Mouse (Mus musculus) ES-E14 (cell line): ENCODE measurements around the gene Fgr. TPM values are rescaled to one million over a fixed set of nuclear protein-coding genes. Genes with fewer than 3 reads are reported as not detected.

ENCODE experiments used
- DNase-seq: peaks from one replicate; pipeline ENCODE4 v3.0.0-alpha.2; 2013; ENCODE audit warnings: low read depth, low spot score
- H3K27ac ChIP-seq: 2 replicates; pipeline ENCODE4 v1.5.1; 2012; ENCODE audit warnings: low read depth, mild to moderate bottlenecking, low read length, moderate library complexity, mixed read lengths; ENCODE audit not compliant: poor library complexity, insufficient read depth, severe bottlenecking
- H3K36me3 ChIP-seq: 2 replicates; pipeline ENCODE4 v1.6.1; 2012; ENCODE audit warnings: mild to moderate bottlenecking, low read length, moderate library complexity, mixed read lengths; ENCODE audit not compliant: control insufficient read depth, poor library complexity, insufficient read depth, severe bottlenecking
- H3K4me1 ChIP-seq, 2 experiments: fragments of 150-350 bp in 1 of 2; sonication (generic) in 1 of 2; 2 replicates each; pipeline ENCODE4 v1.6.1; 2012; ENCODE audit warnings: low read length in 2 of 2, mild to moderate bottlenecking in 1 of 2, mixed read lengths in 1 of 2; ENCODE audit not compliant: control insufficient read depth in 2 of 2, insufficient read depth in 2 of 2, poor library complexity in 1 of 2
- H3K4me3 ChIP-seq, 2 experiments: fragments of 150-350 bp in 1 of 2; sonication (generic) in 1 of 2; 2 replicates each; pipeline ENCODE4 v1.5.1; 2012; ENCODE audit warnings: low read length in 2 of 2, low read depth in 1 of 2, mild to moderate bottlenecking in 1 of 2, mixed read lengths in 1 of 2; ENCODE audit not compliant: insufficient read depth in 1 of 2, poor library complexity in 1 of 2, severe bottlenecking in 1 of 2
- H3K9ac ChIP-seq: 2 replicates; pipeline ENCODE4 v1.6.1; 2012; ENCODE audit warnings: low read depth, mild to moderate bottlenecking, low read length, mixed read lengths; ENCODE audit not compliant: poor library complexity, insufficient read depth, severe bottlenecking
- H3K9me3 ChIP-seq: fragments of 150-350 bp; sonication (generic); 2 replicates; pipeline ENCODE4 v1.6.1; 2012; ENCODE audit warnings: low read depth, mild to moderate bottlenecking, low read length; ENCODE audit not compliant: control insufficient read depth, insufficient read depth
- CHD2 ChIP-seq: IDR thresholded peaks from 2 replicates; pipeline ENCODE4 v1.6.1; 2014; ENCODE audit warnings: mild to moderate bottlenecking, low read depth, low read length, inconsistent platforms
- HCFC1 ChIP-seq: IDR thresholded peaks from 2 replicates; pipeline ENCODE4 v1.6.1; 2012; ENCODE audit warnings: low read length, inconsistent platforms, borderline replicate concordance; ENCODE audit not compliant: insufficient read depth
- MAFK ChIP-seq: IDR thresholded peaks from 2 replicates; pipeline ENCODE4 v1.6.1; 2014; ENCODE audit warnings: mild to moderate bottlenecking, low read depth, low read length, inconsistent platforms; ENCODE audit not compliant: insufficient read depth
- ZC3H11A ChIP-seq: IDR thresholded peaks from 2 replicates; pipeline ENCODE4 v1.6.1; 2012; ENCODE audit warnings: low read depth, mild to moderate bottlenecking, inconsistent platforms, low read length, borderline replicate concordance
- ZNF384 ChIP-seq: IDR thresholded peaks from 2 replicates; pipeline ENCODE4 v1.6.1; 2012; ENCODE audit warnings: low read depth, low read length, inconsistent platforms
- in situ Hi-C, 2 experiments: fragments of 600-800 bp; cut with MboI; formaldehyde crosslinking; loops; one replicate each; pipeline ENCODE4 v1.15.1; 2025; ENCODE audit warnings: low sequenced_read_pairs in 2 of 2, inconsistent platforms in 1 of 2; ENCODE audit not compliant: unreplicated experiment in 2 of 2
- total RNA-seq: library from RNA; depleted of rRNA; stranded (reverse); fragments of 300-350 nt; gene quantifications from 2 replicates; pipeline ENCODE4 v1.2.3, GENCODE M21; 2012

Gene Fgr
- total RNA-seq, 1 experiment = 1.8 TPM

DNA sequence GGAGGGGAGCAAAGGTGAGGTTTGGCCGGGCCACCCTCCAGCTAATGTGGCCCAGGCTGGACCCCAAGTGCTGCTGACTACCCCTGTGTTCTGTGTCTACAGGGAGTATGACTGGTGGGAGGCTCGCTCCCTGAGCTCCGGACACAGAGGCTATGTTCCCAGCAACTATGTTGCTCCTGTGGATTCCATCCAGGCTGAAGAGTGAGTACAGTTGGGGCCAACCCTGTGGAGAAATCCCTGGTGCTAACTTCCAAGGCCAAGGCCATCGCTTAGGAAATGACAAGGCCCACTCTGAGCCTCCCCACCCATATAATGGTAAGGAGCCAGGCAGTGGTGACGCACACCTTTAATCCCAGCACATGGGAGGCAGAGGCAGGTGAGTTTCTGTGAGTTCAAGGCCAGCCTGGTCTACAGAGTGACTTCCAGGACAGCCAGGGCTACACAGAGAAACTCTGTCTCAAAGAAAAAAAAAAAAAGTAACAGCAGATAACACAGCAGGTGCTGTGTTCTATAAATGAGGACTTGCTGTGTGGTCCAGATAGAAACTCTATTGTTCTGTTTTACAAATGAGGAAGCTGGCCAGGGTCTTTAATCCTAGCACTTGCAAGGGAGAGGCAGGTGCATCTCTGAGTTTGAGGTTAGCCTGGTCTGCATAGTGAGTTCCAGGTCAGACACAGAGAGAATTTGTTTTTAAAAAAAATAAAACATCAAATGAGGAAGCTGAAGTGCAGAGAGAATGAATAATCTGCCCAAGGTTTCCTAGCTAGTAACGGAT, 14.9 kb downstream of the Fgr start:
- Histone ChIP-seq H3K4me1 (peaks cover 14 to 38% of the 10 kb centered on the region in 2 experiments), H3K9ac (no peak overlapping the region), H3K36me3 (no peaks in the 10 kb centered on the region), H3K9me3 (no peaks in the 10 kb centered on the region), H3K4me3 (no peak overlapping the region), H3K27ac (peak overlapping the region; percentile 25; the same call in 1 of the 2 replicates)
- TF ChIP-seq MAFK (no peak), ZC3H11A (no peak), CHD2 (no peak), ZNF384 (peak; percentile 79), HCFC1 (no peak)
- DNase-seq = no peak
- in situ Hi-C loops = no loop called here

DNA sequence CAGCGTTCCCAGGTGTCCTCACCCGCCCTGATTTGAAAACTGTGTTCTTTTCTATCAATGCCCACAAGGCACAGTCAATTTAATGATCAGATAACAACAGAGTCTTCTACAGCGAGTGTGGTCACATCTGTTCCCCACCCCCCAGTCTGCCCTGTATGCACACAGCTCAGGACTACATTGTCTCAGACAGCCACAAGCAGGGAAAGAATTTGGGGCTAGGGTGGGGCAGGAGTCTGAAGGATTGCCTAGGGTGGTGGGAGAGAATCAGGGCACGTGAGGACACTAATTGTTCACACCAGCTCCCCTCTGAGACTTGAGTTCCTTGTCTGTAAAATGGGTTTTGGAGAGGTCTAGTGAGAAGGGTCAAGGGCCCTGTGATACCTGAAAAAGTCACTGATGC, 19.7 kb downstream of the Fgr start:
- Histone ChIP-seq H3K27ac (peak overlapping the region; percentile 92), H3K9ac (no peak overlapping the region)

DNA sequence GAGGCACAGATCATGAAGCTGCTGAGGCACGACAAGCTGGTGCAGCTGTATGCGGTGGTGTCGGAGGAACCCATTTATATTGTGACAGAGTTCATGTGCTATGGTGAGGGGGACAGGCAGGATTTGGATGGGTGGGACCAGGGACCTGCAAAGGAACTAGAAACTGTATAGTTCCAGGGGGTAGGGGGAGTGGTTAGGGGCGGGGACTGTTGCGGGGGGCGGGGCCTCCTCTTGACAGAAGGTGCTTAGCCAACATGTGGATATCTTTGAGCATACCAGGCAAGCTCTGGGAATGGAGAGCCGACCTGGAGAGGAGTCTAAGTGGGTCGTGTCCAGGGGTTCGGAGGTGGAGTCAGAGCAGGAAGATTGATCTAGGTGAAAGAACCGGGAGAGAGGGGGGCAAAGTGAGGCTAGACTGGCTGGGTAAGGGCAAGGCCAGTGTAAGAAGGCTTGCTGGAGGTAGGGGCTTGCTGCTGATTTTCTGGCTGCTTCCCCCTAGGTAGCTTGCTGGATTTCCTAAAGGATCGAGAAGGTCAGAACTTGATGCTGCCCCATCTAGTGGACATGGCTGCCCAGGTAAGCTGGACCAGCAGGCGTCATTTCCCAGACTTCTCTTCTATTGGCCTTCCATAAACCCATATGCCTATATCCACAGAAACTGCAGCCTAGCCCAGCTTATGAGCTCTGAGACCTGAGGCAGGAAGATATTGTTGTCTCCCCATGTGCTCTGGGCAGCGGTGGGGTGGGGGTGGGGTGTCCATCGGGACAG, 23.8 kb downstream of the Fgr start:
- Histone ChIP-seq H3K4me3 (peak overlapping the region in 1 of 2 experiments; percentile 41; a peak in 3 of 4 replicates), H3K9me3 (no peaks in the 10 kb centered on the region), H3K27ac (0 out of 2 replicates have a peak overlapping the region, but pooled peaks have one; percentile 6), H3K9ac (peak overlapping the region; percentile 49; the same call in 1 of the 2 replicates), H3K4me1 (peaks cover 8 to 35% of the 10 kb centered on the region in 2 experiments), H3K36me3 (no peaks in the 10 kb centered on the region)
- no peak for DNase-seq
- in situ Hi-C loops = no loop called here
- TF ChIP-seq MAFK (no peak), ZNF384 (no peak), CHD2 (no peak), HCFC1 (no peak), ZC3H11A (no peak)

More for the DNA sequence above, 19.7 kb downstream of the Fgr start:
- TF ChIP-seq CHD2 = no peak
- TF ChIP-seq ZNF384 = no peak
- TF ChIP-seq ZC3H11A = no peak
- no peak for TF ChIP-seq MAFK
- TF ChIP-seq HCFC1 = no peak
- Histone ChIP-seq H3K4me1 (peaks cover 10 to 48% of the 10 kb centered on the region in 2 experiments), H3K4me3 (no peak overlapping the region), H3K36me3 (no peaks in the 10 kb centered on the region), H3K9me3 (no peaks in the 10 kb centered on the region)
- DNase-seq = peak; percentile 72
- in situ Hi-C loops = loop anchor here in 1 of 2 experiments (5.0 kb wide), 1 partner anchor 46 kb away; no protein-coding TSS in a partner anchor

DNA sequence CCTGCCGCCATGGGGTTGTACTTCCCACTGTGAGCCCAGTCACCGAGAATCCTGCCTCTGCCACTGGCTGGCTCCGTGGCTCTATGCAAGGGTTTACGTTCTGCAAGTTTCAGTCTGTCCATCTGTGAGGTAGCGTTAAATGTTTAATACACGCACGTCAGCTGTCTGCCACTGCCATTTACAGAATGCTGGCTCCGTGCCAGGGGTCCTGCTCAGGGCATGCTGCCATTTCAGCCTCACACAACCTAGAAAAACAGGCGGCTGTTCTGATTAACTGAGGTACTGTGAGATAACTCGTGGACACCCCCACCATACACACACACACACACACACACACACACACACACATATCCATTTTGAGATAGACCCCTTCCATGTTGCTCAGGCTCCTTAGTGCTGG, 29.0 kb downstream of the Fgr start:
- H3K27ac ChIP-seq = no peak overlapping the region

More for the DNA sequence above, 29.0 kb downstream of the Fgr start:
- TF ChIP-seq MAFK (no peak), ZNF384 (no peak), HCFC1 (no peak), CHD2 (no peak), ZC3H11A (no peak)
- H3K9ac ChIP-seq = no peak overlapping the region
- H3K9me3 ChIP-seq = no peaks in the 10 kb centered on the region
- H3K36me3 ChIP-seq = no peaks in the 10 kb centered on the region
- peaks cover 0 to 22% of the 10 kb centered on the region in 2 experiments; a peak in 2 of 4 replicates for H3K4me1 ChIP-seq
- in situ Hi-C loops = loop anchor here (10.0 to 25.0 kb wide), 3 partner anchors 48 to 302 kb away; partner anchors contain the start of gene Tmem222 (in 1 of the 2)
- H3K4me3 ChIP-seq = no peak overlapping the region
- DNase-seq = no peak
